Mouse (Mus musculus): ENCODE data around the gene Foxp1. TPM values are rescaled to one million over a fixed set of nuclear protein-coding genes. Genes with fewer than 3 reads are reported as not detected.

Gene Foxp1
- total RNA-seq, 2 experiments from 2014 or later = 82.4 to 85.4 TPM

GRCm38 (mm10) chr6:99007542-99007941 lies 515.0 kb downstream of the Foxp1 start:
- no peak for DNase-seq

DNA sequence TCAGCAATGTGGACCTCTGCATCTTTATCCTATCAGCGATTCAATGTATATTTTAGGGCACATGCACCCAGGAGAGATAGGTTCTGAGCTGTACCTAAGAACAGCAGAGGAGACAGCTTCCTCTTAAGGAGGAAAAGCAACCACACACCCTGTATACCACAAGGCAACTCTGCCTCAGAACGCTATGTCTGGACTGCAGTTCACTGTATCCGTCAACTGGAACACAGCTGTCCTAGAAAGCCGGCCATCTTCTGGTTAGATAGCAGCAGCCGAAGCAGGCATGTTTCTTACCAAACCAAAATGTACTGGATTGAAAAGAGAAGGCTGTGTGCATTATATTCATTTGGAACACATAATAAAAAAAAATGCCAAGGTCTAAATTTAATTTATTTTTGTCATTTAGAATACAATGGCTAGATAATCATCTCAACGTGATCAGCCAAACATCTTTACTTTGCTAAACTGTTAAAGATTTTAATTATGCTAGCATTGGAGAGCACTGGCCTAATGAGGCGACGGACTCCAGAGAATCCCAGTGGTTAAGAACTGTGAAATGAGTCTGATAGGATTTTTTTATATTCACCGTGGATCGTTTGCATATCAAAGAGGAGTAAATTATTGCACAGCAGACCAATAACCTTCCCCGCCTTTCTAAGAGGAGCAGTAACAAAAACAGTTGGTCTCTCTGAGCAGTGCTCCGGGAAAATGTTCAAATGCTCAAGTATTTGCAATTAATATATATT lies 518.1 kb downstream of the Foxp1 start:
- no peak for DNase-seq

DNA sequence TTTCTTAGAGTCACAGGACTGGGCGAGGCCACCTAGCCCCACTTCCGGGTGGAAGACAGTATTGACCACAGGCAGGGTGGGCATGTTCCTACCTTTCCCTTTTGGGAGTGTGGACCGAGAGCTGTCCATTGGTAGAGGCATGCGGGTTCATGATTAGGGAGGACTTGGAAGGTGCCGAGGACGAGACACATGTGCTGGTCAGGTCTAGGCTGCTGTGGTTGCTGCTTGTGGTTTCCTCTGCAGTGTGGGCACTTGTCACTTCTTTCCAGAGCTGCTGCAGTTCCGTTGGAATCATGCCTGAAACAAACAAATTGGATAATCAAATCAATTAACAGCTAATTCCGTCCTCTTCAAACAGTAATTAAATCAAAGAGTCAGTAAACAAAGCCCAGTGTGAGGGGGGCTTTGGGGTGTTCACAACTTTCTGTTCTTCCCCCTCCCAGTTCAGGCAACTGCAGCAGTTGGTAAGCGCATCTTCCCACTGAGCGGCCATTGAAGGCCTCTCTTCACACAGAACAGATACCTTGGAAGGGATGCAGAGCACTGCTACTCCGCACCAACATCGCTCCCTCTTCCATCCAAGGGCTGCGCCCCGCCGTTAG lies 519.3 kb downstream of the Foxp1 start:
- no peak for DNase-seq

DNA sequence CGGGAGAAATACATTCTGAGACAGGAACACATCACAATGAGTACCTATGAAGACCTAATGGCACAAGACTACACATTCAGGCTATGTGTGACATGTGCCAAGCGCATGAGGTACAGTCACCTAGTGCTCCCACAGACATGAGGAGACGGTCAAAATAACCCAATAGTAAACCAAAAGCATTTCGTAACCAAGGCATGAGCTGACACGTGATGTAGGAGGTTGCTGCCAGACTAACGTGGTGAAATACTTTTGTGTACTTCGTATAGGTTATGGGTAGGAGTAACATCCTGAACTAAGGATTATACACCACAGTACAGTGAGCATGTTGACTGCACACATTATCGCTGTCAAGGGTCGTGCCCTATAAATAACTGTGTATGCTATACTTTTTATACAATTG lies 520.9 kb downstream of the Foxp1 start:
- DNase-seq = no peak

DNA sequence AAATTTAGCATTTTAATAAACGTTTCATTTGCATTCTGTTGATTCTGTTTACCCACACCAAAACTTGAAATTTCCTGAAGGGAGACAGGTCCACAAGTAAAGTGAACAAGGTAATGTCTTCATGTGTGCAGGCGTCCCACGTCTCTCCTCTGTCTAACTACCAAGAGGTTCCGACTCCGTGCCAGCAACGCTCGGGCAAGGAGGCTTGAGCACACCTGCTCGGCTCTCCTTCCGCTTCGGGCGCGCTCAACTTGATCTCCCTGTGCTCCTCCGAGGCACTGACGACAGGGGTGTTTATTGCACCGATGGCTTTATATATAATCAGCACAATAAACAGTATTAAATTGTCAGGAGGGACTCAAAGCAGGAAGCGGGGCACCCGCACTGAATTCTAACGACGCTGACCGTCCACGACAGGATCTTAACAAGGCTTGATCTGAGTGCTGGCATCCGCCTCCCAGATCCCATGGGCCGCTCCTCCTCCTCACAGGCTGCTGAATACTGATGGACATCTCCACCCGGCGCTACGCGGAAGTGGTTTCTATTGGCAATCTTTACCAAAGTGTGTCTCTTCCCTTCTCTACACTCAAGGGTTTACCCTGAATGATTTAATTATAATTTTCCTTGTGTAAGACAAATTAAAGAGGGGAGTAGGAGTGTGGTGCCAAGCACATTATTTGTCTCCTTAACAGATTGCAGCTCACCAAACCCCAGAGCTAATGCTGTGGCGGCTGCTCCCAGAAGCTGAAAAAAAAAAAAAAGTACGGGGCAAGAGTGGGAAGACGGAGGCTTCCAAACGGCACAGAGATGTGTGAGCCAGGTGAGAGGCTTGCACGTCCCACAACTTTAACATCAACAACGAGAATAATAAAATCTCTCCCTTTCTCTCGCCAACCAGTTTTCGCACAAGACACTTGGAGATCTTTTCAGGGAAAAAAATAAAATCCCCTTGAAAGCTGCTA lies 523.3 kb downstream of the Foxp1 start:
- no peak for DNase-seq

DNA sequence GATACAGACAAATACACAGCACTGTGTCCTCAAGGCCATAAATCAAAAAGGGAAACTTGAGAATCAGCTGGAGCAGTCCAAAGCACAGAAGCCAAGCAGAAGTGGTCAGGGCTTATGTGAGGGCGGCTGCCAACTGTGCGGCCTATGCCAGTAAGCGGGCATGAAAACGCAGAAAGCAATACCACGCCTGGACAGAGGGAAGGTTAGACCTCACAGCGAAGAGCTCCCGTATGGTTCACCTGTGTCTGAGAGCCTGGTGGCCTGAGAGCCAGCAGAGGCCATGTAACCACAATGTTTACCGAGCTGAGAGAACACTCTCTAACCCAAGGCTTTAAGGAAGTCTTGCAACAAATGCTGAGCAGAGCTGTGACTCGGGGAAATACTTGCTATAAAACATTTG lies 524.8 kb downstream of the Foxp1 start:
- DNase-seq = no peak

DNA sequence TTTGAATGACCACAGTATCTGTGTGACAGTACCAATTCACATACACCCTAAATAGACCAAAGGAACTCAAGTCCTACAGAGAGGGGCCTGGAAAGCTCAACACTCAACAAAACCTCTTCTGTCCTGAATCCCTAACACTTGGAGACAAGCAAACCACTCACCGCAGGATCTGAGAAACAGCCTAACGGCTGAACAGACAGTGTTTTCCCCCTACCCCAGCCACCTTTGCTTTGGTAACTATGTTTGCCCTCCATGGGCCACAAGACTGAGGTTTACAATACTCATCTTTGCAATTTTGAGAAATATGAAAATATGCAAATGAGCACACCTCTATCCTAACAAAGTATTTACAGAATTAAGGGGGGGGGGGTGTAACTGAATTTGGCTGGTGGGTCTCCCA lies 525.7 kb downstream of the Foxp1 start:
- no peak for DNase-seq

DNA sequence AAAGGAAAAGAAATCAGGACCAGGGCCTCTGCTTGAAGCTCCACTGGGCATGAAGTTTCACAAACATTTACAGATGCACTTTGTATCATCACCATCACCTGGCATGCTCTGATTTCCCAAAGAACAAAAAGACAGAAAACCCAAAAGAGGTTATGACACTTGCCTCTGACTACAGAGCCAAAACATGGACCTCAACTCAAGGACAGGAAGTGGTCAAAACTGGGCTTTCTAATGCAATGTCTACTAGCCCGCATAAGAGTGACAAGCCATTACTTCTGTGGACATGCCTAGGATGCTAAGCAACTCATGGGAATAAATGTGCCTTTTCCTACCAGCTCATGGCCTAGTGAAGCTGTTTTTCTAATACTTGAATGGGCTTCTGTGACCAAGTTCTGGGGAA lies 526.2 kb downstream of the Foxp1 start:
- no peak for DNase-seq

- no peak for DNase-seq
These were observed 526.8 kb downstream of the Foxp1 start for GRCm38 (mm10) chr6:98995681-98996080.

DNA sequence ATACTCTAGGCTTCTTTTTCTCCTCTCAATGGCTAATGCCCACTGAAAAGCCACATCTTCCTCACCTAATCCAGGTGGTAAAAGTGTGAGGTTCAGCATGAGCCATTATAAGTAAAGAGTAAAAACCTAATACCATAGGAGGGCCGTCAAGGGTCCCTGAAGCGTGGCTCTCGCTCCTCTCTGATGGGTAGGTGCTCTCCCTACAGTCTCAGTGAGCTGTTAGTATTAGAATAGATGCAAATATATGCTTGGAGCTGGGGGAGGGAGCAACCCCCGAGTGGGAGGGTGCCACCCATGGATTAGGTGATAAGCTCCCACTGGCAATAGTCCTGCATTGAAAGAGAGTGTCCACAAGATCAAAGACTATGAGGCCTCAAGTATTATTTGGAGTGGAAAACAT lies 527.6 kb downstream of the Foxp1 start:
- DNase-seq = no peak

DNA sequence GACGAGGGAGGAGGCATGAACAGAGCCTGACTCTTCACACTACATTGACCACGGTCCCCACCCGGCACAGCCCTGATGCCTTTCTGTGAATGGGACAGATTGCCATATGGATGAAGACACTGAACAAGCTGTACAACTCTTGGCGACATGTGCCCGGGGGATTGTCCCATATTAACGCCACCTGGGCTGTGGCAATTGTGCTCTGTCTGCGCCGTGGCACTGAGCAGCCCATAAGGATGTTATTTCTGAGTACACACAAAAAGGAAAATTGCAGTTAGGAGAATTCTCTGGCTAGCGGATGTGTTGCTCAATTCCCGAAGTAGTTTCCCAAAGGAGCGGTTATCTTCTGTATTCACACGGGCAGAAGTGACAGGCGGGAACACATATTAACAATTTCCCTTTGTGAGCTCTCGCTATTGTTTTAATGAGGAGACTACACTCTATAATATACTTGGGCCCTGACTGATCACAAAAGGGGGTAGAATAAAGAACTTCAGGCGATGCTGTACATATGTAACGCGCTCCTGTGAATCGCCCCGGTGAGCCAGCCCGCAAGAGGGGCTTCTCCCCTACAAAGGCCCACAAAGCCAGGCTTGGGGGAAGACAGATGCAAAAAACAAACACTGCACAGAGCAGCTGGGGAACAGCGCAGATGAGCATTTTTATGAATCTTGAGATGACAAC lies 528.3 kb downstream of the Foxp1 start:
- no peak for DNase-seq

GRCm38 (mm10) chr6:98993231-98993630 lies 529.3 kb downstream of the Foxp1 start:
- DNase-seq = no peak

- DNase-seq = no peak
These were observed 529.8 kb downstream of the Foxp1 start for GRCm38 (mm10) chr6:98992772-98993147.

- no peak for DNase-seq
These were observed 530.4 kb downstream of the Foxp1 start for GRCm38 (mm10) chr6:98991900-98992771.

- no peak for DNase-seq
These were observed 534.9 kb downstream of the Foxp1 start for GRCm38 (mm10) chr6:98987533-98988169.

- DNase-seq = no peak
These were observed 537.1 kb downstream of the Foxp1 start for GRCm38 (mm10) chr6:98985452-98985851.

- DNase-seq = no peak
These were observed 537.9 kb downstream of the Foxp1 start for GRCm38 (mm10) chr6:98984626-98985025.

DNA sequence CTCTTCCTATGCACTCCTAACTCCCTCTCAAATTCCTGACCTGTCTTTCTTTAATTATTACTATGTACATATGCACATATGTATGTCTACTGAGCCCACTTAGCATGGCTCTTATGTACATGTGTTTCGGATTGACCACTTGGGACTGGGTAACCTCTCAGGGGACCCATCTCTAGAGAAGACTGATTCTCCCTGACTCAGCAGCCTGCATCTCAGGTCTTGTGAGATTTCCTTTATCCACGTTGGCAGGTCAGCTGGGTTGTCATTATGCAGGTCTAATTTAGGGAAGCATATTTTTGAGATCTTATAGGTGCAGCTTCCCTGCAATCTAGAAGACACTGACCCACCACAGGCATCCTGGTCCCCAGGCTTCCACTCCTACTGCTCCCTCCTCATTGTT lies 538.5 kb downstream of the Foxp1 start:
- DNase-seq = no peak

DNA sequence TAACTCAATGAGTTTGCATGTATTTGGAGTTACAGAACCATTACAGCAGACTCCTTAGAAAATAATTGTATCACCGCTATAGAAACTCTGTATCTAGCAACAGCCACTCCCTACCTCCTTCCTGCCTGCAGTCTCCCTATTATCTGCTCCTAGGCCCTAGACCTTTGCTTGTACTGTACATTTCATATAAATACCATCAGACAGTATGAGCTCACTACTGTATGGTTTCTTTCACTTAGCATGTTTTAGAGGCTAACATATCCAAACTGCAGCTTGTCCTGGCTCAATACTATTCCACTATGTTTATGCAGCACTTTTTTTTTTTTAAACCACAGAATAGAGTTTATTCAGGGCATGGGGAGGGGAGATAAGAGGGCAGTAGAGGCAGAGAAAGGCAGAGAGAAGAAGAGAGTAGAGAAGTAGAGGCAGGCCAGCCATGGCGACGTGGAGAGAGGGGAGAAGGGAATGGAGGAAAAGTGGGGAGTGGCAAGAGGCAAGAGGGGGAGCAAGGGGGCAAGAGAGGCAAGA lies 539.1 kb downstream of the Foxp1 start:
- DNase-seq = no peak

GRCm38 (mm10) chr6:98981265-98981664 lies 541.3 kb downstream of the Foxp1 start:
- DNase-seq = no peak

- no peak for DNase-seq
These were observed 542.1 kb downstream of the Foxp1 start for GRCm38 (mm10) chr6:98980432-98980831.

Measured in layer of hippocampus, postnatal 36 days (tissue).